Mouse (Mus musculus) heart, embryonic 14.5 days (tissue): ENCODE results near the gene Strip2. TPM values are rescaled to one million over a fixed set of nuclear protein-coding genes. Genes with fewer than 3 reads are reported as not detected.

Experiments used
- ATAC-seq: fragments of 200-750 bp; cut with Nextera tagmentation; 2 replicates; pipeline ENCODE4 v1.8.0; 2017; ENCODE audit warnings: low read depth, moderate TSS enrichment; ENCODE audit not compliant: insufficient number of reproducible peaks, insufficient read depth, low FRiP score
- H3K27ac ChIP-seq, 2 experiments: fragments of 200-500 bp in 1 of 2; fragments of 300-500 bp in 1 of 2; sonication (generic) in 1 of 2; replicated peaks in 1 of 2; 2 replicates each; pipeline ENCODE4 v1.5.1; 2012 to 2014; ENCODE audit warnings: low read depth in 2 of 2, low read length in 2 of 2, control low read depth in 1 of 2, mild to moderate bottlenecking in 1 of 2, mixed read lengths in 1 of 2; ENCODE audit not compliant: control insufficient read depth in 1 of 2, insufficient read depth in 1 of 2
- H3K27me3 ChIP-seq: fragments of 300-500 bp; sonication (generic); 2 replicates; pipeline ENCODE4 v1.6.1; 2014; ENCODE audit warnings: mild to moderate bottlenecking, low read length, control low read depth; ENCODE audit not compliant: control insufficient read depth, insufficient read depth
- H3K36me3 ChIP-seq: fragments of 300-500 bp; sonication (generic); 2 replicates; pipeline ENCODE4 v1.6.1; 2014; ENCODE audit warnings: mild to moderate bottlenecking, control low read depth, low read length, mixed read lengths; ENCODE audit not compliant: control insufficient read depth, insufficient read depth
- H3K4me1 ChIP-seq, 2 experiments: fragments of 200-500 bp in 1 of 2; fragments of 300-500 bp in 1 of 2; sonication (generic) in 1 of 2; 2 replicates each; pipeline ENCODE4 v1.6.1; 2012 to 2014; ENCODE audit warnings: low read length in 2 of 2, control low read depth in 1 of 2, mixed read lengths in 1 of 2; ENCODE audit not compliant: control insufficient read depth in 2 of 2, insufficient read depth in 2 of 2
- H3K4me2 ChIP-seq: fragments of 300-500 bp; sonication (generic); 2 replicates; pipeline ENCODE4 v1.6.1; 2014; ENCODE audit warnings: mild to moderate bottlenecking, low read length
- H3K4me3 ChIP-seq, 2 experiments: fragments of 200-500 bp in 1 of 2; fragments of 300-500 bp in 1 of 2; sonication (generic) in 1 of 2; 2 replicates each; pipeline ENCODE4 v1.5.1; 2012 to 2014; ENCODE audit warnings: low read length in 2 of 2, mild to moderate bottlenecking in 2 of 2, control low read depth in 1 of 2, low read depth in 1 of 2, moderate library complexity in 1 of 2; ENCODE audit not compliant: control insufficient read depth in 1 of 2, insufficient read depth in 1 of 2
- H3K9ac ChIP-seq: fragments of 300-500 bp; sonication (generic); 2 replicates; pipeline ENCODE4 v1.6.1; 2014; ENCODE audit warnings: mild to moderate bottlenecking, low read length
- H3K9me3 ChIP-seq: fragments of 300-500 bp; sonication (generic); 2 replicates; pipeline ENCODE4 v1.6.1; 2016; ENCODE audit warnings: low read length, control low read depth; ENCODE audit not compliant: control insufficient read depth
- WGBS: fragments of 180-500 bp; shearing (Covaris S2); extraction: QIAGEN DNeasy Blood & Tissue Kit; methylation state at CpG from one replicate; pipeline ENCODE4 v1.1.7; 2014; 5-methylcytosine and 5-hydroxymethylcytosine counted together
- polyA plus RNA-seq: library from polyadenylated mRNA; unstranded; fragments of >200 nt; fragmentation: Nextera tagmentation; extraction: Ambion mirVana; gene quantifications from 2 replicates; pipeline ENCODE4 v1.2.1, GENCODE M21; 2014

Strip2 gene
- polyA plus RNA-seq, 1 experiment from 2014 or later, result 67.0 TPM

DNA sequence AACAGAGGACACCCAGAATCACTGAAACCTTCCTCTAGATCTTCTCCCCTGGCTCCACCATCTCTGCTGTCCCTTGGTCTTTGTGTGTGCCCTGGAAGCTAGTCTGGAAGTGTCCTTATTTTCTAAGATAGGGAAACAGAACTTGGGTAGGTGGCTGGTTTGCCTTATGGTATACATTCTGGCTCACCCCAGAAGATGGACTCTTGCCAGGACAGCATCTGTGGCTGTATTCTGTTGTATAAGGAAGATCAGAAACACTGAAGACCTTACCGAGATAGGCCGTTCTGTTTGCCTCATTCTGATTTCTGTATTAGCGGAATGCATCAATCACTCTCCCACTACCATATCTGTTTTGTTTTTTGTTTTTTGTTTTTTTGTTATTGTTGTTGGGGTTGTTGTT, 6.2 kb upstream of the Strip2 start:
- Histone ChIP-seq H3K27me3 (no peaks in the 10 kb centered on the region), H3K9me3 (no peaks in the 10 kb centered on the region), H3K27ac (no peak overlapping the region), H3K9ac (no peak overlapping the region), H3K36me3 (peaks cover 24% of the 10 kb centered on the region), H3K4me1 (peaks cover 0 to 1% of the 10 kb centered on the region in 2 experiments; a peak in 1 of 4 replicates), H3K4me3 (no peak overlapping the region), H3K4me2 (no peak overlapping the region)
- 92% methylated on average over 3 of the region's 3 CpGs for WGBS
- no peak for ATAC-seq

- Histone ChIP-seq H3K4me2 (no peak overlapping the region), H3K9me3 (no peaks in the 10 kb centered on the region), H3K4me3 (no peak overlapping the region), H3K27ac (no peak overlapping the region), H3K27me3 (no peaks in the 10 kb centered on the region), H3K9ac (no peak overlapping the region), H3K4me1 (peaks cover 0 to 4% of the 10 kb centered on the region in 2 experiments; a peak in 2 of 4 replicates), H3K36me3 (peaks cover 17% of the 10 kb centered on the region)
- WGBS, result 51% methylated on average over 1 of the region's 1 CpGs
- no peak for ATAC-seq
Measured at GRCm38 (mm10) chr6:29913673-29914072, 3.1 kb upstream of the Strip2 start.

GRCm38 (mm10) chr6:29914136-29914535, 2.7 kb upstream of the Strip2 start:
- Histone ChIP-seq H3K4me2 (no peak overlapping the region), H3K4me1 (peaks cover 0 to 7% of the 10 kb centered on the region in 2 experiments; a peak in 2 of 4 replicates), H3K4me3 (no peak overlapping the region), H3K36me3 (peaks cover 13% of the 10 kb centered on the region), H3K27me3 (no peaks in the 10 kb centered on the region), H3K9ac (no peak overlapping the region), H3K27ac (no peak overlapping the region), H3K9me3 (no peaks in the 10 kb centered on the region)
- ATAC-seq, result no peak

DNA sequence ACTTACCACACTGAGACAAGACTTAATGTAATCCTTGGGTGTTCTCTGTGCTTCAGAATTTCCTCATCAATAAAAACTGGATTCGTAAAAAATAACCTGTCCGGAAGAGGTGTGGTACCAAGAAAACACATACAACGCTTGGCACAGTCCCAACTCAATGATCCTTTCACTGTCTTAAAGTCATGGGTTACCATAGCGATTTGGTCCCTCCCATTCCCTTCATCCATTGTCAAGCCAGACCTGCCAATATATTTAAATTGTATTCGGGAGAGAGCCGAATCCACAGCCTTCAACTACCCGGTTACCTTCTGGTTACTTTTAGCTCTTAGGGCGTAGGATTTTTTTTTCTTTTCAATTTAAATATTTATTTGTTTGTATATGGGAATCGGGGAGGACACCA, 976 bp upstream of the Strip2 start:
- Histone ChIP-seq H3K9ac (0 out of 2 replicates have a peak overlapping the region, but pooled peaks have one; percentile 74), H3K36me3 (peaks cover 8% of the 10 kb centered on the region), H3K27ac (no peak overlapping the region), H3K9me3 (no peaks in the 10 kb centered on the region), H3K4me2 (peak overlapping the region; percentile 91), H3K4me3 (peak overlapping the region in 1 of 2 experiments; percentile 75; a peak in 1 of 4 replicates), H3K27me3 (no peaks in the 10 kb centered on the region), H3K4me1 (peaks cover 0 to 11% of the 10 kb centered on the region in 2 experiments; a peak in 2 of 4 replicates)
- WGBS, result 41% methylated on average over 9 of the region's 9 CpGs
- ATAC-seq, result no peak

DNA sequence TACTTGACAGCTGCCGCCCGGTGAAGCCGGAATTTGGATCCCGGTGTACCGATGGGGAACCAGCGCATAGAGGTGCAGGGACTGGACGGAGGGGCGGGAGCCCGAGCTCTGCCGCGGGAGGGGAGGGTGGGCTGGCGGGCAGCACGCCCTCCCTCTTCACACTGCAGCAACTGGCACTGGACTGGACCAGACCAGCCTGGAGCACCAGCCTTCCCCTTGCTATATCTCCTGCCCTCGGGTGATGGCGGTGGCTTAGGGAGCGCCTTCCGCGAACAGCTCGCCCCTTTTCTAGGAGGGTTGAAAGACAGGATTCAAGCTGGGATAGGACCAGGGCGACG, 540 bp downstream of the Strip2 start:
- Histone ChIP-seq H3K36me3 (peaks cover 21% of the 10 kb centered on the region), H3K27ac (peak overlapping the region; percentile 91 to 92), H3K4me2 (peak overlapping the region; percentile 91), H3K4me1 (peaks cover 0 to 14% of the 10 kb centered on the region in 2 experiments; a peak in 2 of 4 replicates), H3K27me3 (no peaks in the 10 kb centered on the region), H3K9me3 (no peaks in the 10 kb centered on the region), H3K4me3 (peak overlapping the region; percentile 75 to 98), H3K9ac (peak overlapping the region; percentile 87)
- WGBS, result under 1% methylated on average over 21 of the region's 21 CpGs
- ATAC-seq, result peak; percentile 72

DNA sequence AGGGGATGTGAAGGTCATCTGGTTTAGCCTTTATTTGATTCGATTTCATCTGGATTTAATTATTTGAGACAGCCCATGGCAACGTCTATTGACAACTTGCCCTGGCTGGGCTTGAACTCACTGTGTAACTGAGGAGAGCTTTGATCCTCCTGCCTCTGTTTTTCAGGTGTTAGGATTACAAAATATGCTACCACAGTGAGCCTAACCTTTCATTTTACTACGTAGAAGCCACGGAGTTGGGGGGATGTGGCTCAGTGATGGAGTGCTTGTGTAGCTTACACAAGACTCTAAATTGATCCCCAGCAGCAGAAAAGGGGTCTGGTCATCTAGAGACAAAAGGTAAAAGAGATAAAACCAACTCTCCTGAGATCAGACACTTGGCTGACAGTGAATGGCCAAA, 1.1 kb downstream of the Strip2 start:
- H3K36me3 ChIP-seq, result peaks cover 21% of the 10 kb centered on the region
- 39% methylated on average over 4 of the region's 4 CpGs for WGBS
- H3K9ac ChIP-seq, result peak overlapping the region; percentile 87
- peak overlapping the region; percentile 75 to 98; a peak in 3 of 4 replicates for H3K4me3 ChIP-seq
- peak overlapping the region; percentile 91 to 92 for H3K27ac ChIP-seq
- H3K4me2 ChIP-seq, result peak overlapping the region; percentile 91
- ATAC-seq, result no peak
- no peaks in the 10 kb centered on the region for H3K27me3 ChIP-seq
- H3K4me1 ChIP-seq, result peaks cover 0 to 18% of the 10 kb centered on the region in 2 experiments; a peak in 2 of 4 replicates
- no peaks in the 10 kb centered on the region for H3K9me3 ChIP-seq

DNA sequence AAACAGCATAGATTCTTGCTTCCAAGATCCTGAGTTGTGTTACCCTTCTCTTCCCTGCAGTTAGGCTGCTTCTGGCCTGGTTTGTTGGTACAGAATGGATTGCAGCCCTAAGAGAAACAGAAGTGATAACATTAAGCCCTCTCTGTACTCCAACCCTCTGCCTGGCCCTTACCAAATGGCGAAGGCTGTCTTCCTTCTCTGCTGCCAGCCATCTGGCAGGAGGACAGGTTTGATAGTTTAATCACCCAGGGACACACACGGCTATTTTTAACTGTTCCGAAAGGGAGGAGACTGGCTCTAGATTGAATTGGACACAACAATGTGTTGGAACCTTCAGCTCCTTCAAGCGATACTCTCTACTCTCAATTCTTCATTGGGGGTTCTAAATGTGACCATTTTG, 6.7 kb downstream of the Strip2 start:
- Histone ChIP-seq H3K4me1 (peaks cover 5 to 25% of the 10 kb centered on the region in 2 experiments), H3K9me3 (no peaks in the 10 kb centered on the region), H3K36me3 (peaks cover 69% of the 10 kb centered on the region), H3K27me3 (no peaks in the 10 kb centered on the region), H3K4me3 (no peak overlapping the region), H3K4me2 (peak overlapping the region; percentile 1), H3K9ac (no peak overlapping the region), H3K27ac (peak overlapping the region; percentile 64 to 90)
- peak; percentile 48; the same call in 1 of the 2 replicates for ATAC-seq
- 14% methylated on average over 4 of the region's 4 CpGs for WGBS

DNA sequence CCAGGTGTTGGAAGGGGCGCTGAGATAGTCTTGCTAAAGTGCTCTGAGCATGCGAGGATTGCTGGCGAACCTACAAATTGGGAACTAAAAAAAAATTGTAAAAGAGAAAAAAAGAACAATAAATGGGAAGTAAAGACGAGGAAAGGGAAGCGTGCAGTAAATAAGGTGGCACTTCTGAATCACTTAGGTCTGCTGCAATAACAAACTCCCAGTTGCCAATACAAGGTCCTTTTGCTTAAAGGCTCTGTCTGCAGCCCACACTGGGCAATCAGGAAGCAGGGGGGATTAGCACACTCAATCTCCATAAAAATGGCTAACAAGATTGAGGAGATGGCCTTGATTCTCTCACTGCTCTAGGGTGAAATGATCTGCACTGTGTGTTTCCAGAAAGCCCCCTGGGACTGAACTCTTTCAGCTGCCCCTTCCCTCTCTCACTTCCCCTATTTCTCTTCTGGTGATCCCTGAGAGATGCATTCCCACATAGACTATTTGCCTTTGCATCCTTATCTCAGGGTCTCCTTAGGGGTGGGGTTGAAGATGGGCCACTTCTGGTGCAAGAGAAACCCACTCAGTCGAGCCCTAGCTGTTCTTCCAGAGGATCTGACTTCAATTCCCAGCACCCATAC, 8.9 kb downstream of the Strip2 start:
- Histone ChIP-seq H3K36me3 (peaks cover 84% of the 10 kb centered on the region), H3K4me1 (peaks cover 5 to 19% of the 10 kb centered on the region in 2 experiments), H3K4me3 (no peak overlapping the region), H3K4me2 (no peak overlapping the region), H3K27me3 (no peaks in the 10 kb centered on the region), H3K9me3 (no peaks in the 10 kb centered on the region), H3K9ac (no peak overlapping the region), H3K27ac (no peak overlapping the region)
- WGBS, result 78% methylated on average over 6 of the region's 6 CpGs
- no peak for ATAC-seq
